Mouse (Mus musculus): ENCODE measurements around the gene Pik3r1. TPM values are rescaled to one million over a fixed set of nuclear protein-coding genes. Genes with fewer than 3 reads are reported as not detected.
A peak's percentile ranks its signal among the peaks of the same experiment; 100 is the strongest.

Pik3r1 gene
- total and polyA plus RNA-seq, 2 experiments, result 12.2 to 38.4 TPM

DNA sequence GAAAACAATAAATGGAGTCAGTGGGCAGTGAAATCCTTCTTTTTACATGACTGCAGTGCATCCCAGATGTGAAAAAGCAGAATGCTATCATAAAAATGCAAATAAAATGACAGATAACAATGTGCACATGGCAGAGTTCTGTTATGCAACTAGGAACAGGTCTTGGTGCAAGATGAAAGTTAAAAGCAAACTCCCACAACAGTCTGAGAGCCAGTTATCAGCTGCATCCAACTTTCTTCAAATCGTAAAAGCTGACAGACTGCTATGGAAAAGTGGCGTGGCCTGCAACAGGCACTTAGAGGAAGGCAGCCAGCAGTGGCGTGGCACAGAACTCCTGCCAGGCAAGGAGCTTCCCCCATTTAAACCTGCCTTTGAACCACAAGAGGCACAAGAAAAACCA, 2.0 kb downstream of the Pik3r1 start:
- 0% methylated on average over 3 of the region's 3 CpGs for WGBS
- peaks cover 26% of the 10 kb centered on the region for H3K4me1 ChIP-seq (ENCODE audit: control insufficient read depth, insufficient read depth, low read length)
- no peaks in the 10 kb centered on the region for H3K36me3 ChIP-seq (ENCODE audit: control insufficient read depth, insufficient read depth, low read length)
- peak overlapping the region; percentile 95 for H3K27ac ChIP-seq (replicated peaks; ENCODE audit: insufficient read depth, low read depth, low read length)
- H3K9ac ChIP-seq (ENCODE audit: low read depth, low read length), result peak overlapping the region; percentile 46
- no peak for TF ChIP-seq POLR2A (IDR thresholded peaks at IDR 0.05; ENCODE audit: extremely low read depth, insufficient read depth, low read length)
- no peak for TF ChIP-seq CTCF (IDR thresholded peaks at IDR 0.05; ENCODE audit: low read depth, low read length)
- peak; percentile 72 for DNase-seq (ENCODE audit: extremely low read depth, low read depth, low spot score)
- H3K27me3 ChIP-seq (ENCODE audit: control insufficient read depth, insufficient read depth, low read length), result no peaks in the 10 kb centered on the region
- peaks cover 41% of the 10 kb centered on the region for H3K79me2 ChIP-seq (ENCODE audit: control insufficient read depth, insufficient read depth, low read length)
- peak overlapping the region; percentile 84 for H3K4me3 ChIP-seq (ENCODE audit: insufficient read depth, low read depth, low read length)

- H3K27ac ChIP-seq (replicated peaks; ENCODE audit: insufficient read depth, low read depth, low read length), result peak overlapping the region; percentile 91
- H3K4me1 ChIP-seq (ENCODE audit: control insufficient read depth, insufficient read depth, low read length), result peaks cover 40% of the 10 kb centered on the region
- H3K79me2 ChIP-seq (ENCODE audit: control insufficient read depth, insufficient read depth, low read length), result peaks cover 55% of the 10 kb centered on the region
- peak overlapping the region; percentile 42 for H3K4me3 ChIP-seq (ENCODE audit: insufficient read depth, low read depth, low read length)
- peak overlapping the region; percentile 77 for H3K9ac ChIP-seq (ENCODE audit: low read depth, low read length)
- 15% methylated on average over 5 of the region's 5 CpGs for WGBS
- no peaks in the 10 kb centered on the region for H3K27me3 ChIP-seq (ENCODE audit: control insufficient read depth, insufficient read depth, low read length)
- no peak for TF ChIP-seq POLR2A (IDR thresholded peaks at IDR 0.05; ENCODE audit: extremely low read depth, insufficient read depth, low read length)
- no peak for TF ChIP-seq CTCF (IDR thresholded peaks at IDR 0.05; ENCODE audit: low read depth, low read length)
- DNase-seq (ENCODE audit: extremely low read depth, low read depth, low spot score), result peak; percentile 91
- H3K36me3 ChIP-seq (ENCODE audit: control insufficient read depth, insufficient read depth, low read length), result no peaks in the 10 kb centered on the region
These were observed 3.9 kb downstream of the Pik3r1 start for GRCm38 (mm10) chr13:101764111-101764510.

DNA sequence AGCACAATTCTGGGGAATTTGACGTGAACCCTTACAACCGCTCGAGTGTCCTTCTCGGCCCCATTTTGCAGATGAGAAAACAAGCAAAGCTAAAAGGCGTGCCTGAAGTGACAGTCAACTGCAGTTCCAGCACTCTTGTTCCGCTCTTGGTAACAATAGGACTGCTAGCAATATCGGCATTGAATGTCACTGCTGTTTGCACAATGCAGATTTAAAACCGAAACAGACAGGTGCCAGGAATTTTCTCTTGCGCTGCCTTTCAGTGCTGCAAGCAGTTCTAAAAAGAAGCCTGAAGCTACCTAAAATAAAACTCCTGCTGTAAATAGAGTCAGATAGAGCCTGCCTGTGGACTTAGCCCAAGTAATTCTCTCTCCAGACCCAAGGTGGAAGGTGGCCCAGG, 4.3 kb downstream of the Pik3r1 start:
- DNase-seq (ENCODE audit: extremely low read depth, low read depth, low spot score), result peak; percentile 65
- WGBS, result 30% methylated on average over 9 of the region's 9 CpGs
- Histone ChIP-seq H3K27ac (replicated peaks; ENCODE audit: insufficient read depth, low read depth, low read length) (peak overlapping the region; percentile 91), H3K9ac (ENCODE audit: low read depth, low read length) (peak overlapping the region; percentile 77), H3K4me1 (ENCODE audit: control insufficient read depth, insufficient read depth, low read length) (peaks cover 43% of the 10 kb centered on the region), H3K79me2 (ENCODE audit: control insufficient read depth, insufficient read depth, low read length) (peaks cover 59% of the 10 kb centered on the region), H3K4me3 (ENCODE audit: insufficient read depth, low read depth, low read length) (peak overlapping the region; percentile 44), H3K27me3 (ENCODE audit: control insufficient read depth, insufficient read depth, low read length) (no peaks in the 10 kb centered on the region), H3K36me3 (ENCODE audit: control insufficient read depth, insufficient read depth, low read length) (peaks cover under 1% of the 10 kb centered on the region; the same call in 1 of the 2 replicates)
- TF ChIP-seq CTCF (IDR thresholded peaks at IDR 0.05; ENCODE audit: low read depth, low read length), result no peak
- no peak for TF ChIP-seq POLR2A (IDR thresholded peaks at IDR 0.05; ENCODE audit: extremely low read depth, insufficient read depth, low read length)

- peak overlapping the region; percentile 91 for H3K27ac ChIP-seq (replicated peaks; ENCODE audit: insufficient read depth, low read depth, low read length)
- DNase-seq (ENCODE audit: extremely low read depth, low read depth, low spot score), result no peak
- WGBS, result 37% methylated on average over 5 of the region's 5 CpGs
- peaks cover 48% of the 10 kb centered on the region for H3K4me1 ChIP-seq (ENCODE audit: control insufficient read depth, insufficient read depth, low read length)
- H3K9ac ChIP-seq (ENCODE audit: low read depth, low read length), result peak overlapping the region; percentile 77
- TF ChIP-seq CTCF (IDR thresholded peaks at IDR 0.05; ENCODE audit: low read depth, low read length) (no peak), POLR2A (IDR thresholded peaks at IDR 0.05; ENCODE audit: extremely low read depth, insufficient read depth, low read length) (no peak)
- H3K79me2 ChIP-seq (ENCODE audit: control insufficient read depth, insufficient read depth, low read length), result peaks cover 65% of the 10 kb centered on the region
- H3K36me3 ChIP-seq (ENCODE audit: control insufficient read depth, insufficient read depth, low read length), result peaks cover 2% of the 10 kb centered on the region; the same call in 1 of the 2 replicates
- 0 out of 2 replicates have a peak overlapping the region, but pooled peaks have one; percentile 3 for H3K4me3 ChIP-seq (ENCODE audit: insufficient read depth, low read depth, low read length)
- no peaks in the 10 kb centered on the region for H3K27me3 ChIP-seq (ENCODE audit: control insufficient read depth, insufficient read depth, low read length)
These were observed 4.9 kb downstream of the Pik3r1 start for GRCm38 (mm10) chr13:101763149-101763548.

DNA sequence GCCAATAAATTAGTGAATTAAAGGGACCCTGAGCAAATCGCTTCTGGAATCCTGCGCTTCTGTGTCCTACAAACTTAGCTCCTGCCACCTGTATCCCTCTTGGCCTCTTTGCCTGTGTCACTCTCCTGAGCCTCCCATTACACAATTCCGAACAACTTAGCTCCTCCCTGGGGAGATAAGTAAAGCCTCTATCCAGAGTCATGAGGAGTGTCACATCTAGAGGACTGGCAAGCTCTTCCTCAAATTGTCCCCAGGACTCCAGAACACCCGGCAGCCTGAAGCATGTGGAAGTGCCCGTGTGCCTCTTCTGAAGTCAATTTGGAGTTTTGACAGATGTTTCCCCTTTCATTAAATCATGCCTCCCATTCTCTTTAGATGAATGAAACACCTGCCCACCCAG, 6.4 kb downstream of the Pik3r1 start:
- Histone ChIP-seq H3K9ac (ENCODE audit: low read depth, low read length) (no peak overlapping the region), H3K27ac (replicated peaks; ENCODE audit: insufficient read depth, low read depth, low read length) (peak overlapping the region; percentile 46), H3K27me3 (ENCODE audit: control insufficient read depth, insufficient read depth, low read length) (no peaks in the 10 kb centered on the region), H3K36me3 (ENCODE audit: control insufficient read depth, insufficient read depth, low read length) (peaks cover 12% of the 10 kb centered on the region), H3K79me2 (ENCODE audit: control insufficient read depth, insufficient read depth, low read length) (peaks cover 66% of the 10 kb centered on the region), H3K4me3 (ENCODE audit: insufficient read depth, low read depth, low read length) (no peak overlapping the region), H3K4me1 (ENCODE audit: control insufficient read depth, insufficient read depth, low read length) (peaks cover 59% of the 10 kb centered on the region)
- 16% methylated on average over 5 of the region's 5 CpGs for WGBS
- TF ChIP-seq CTCF (IDR thresholded peaks at IDR 0.05; ENCODE audit: low read depth, low read length), result no peak
- no peak for TF ChIP-seq POLR2A (IDR thresholded peaks at IDR 0.05; ENCODE audit: extremely low read depth, insufficient read depth, low read length)
- DNase-seq (ENCODE audit: extremely low read depth, low read depth, low spot score), result peak; percentile 79

DNA sequence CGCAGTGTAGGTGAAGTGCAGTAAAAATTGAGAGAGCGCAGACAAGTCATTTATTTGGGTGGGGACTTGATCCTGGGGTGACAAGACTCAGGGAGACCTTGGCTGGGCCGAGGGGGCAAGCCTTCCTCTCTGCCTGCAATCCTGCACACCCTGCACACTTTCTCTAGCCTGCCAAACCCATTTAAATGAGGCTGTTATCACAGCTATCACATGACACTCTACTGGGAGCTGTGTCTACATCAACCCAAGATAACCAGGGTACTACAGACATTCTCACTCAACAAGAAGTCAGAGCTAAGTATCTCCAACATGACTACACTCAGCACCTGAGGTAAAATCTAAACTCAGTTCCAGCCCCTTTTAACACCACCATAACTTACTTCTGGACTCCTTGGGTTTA, 7.1 kb downstream of the Pik3r1 start:
- DNase-seq (ENCODE audit: extremely low read depth, low read depth, low spot score), result peak; percentile 57
- H3K36me3 ChIP-seq (ENCODE audit: control insufficient read depth, insufficient read depth, low read length), result peaks cover 16% of the 10 kb centered on the region
- TF ChIP-seq POLR2A (IDR thresholded peaks at IDR 0.05; ENCODE audit: extremely low read depth, insufficient read depth, low read length) (no peak), CTCF (IDR thresholded peaks at IDR 0.05; ENCODE audit: low read depth, low read length) (no peak)
- WGBS, result 19% methylated on average over 3 of the region's 3 CpGs
- peaks cover 69% of the 10 kb centered on the region for H3K79me2 ChIP-seq (ENCODE audit: control insufficient read depth, insufficient read depth, low read length)
- H3K27me3 ChIP-seq (ENCODE audit: control insufficient read depth, insufficient read depth, low read length), result no peaks in the 10 kb centered on the region
- peaks cover 63% of the 10 kb centered on the region for H3K4me1 ChIP-seq (ENCODE audit: control insufficient read depth, insufficient read depth, low read length)
- H3K9ac ChIP-seq (ENCODE audit: low read depth, low read length), result peak overlapping the region; percentile 6; the same call in 1 of the 2 replicates
- no peak overlapping the region for H3K4me3 ChIP-seq (ENCODE audit: insufficient read depth, low read depth, low read length)
- peak overlapping the region; percentile 46 for H3K27ac ChIP-seq (replicated peaks; ENCODE audit: insufficient read depth, low read depth, low read length)

Measured in liver, adult 2 months (tissue).